Mouse (Mus musculus) cerebellum, adult 2 months (tissue): ENCODE data around the gene Ltk. TPM values are rescaled to one million over a fixed set of nuclear protein-coding genes. Genes with fewer than 3 reads are reported as not detected.

Experiments used
- DNase-seq, 2 experiments: peaks; one replicate each; pipeline ENCODE4 v3.0.0; 2021
- H3K27ac ChIP-seq: fragments of 200-500 bp; 2 replicates; pipeline ENCODE4 v1.5.1; 2012; ENCODE audit warnings: low read length, control low read depth, inconsistent platforms; ENCODE audit not compliant: insufficient read depth
- H3K27me3 ChIP-seq: fragments of 200-500 bp; 2 replicates; pipeline ENCODE4 v1.6.1; 2012; ENCODE audit warnings: inconsistent platforms, mild to moderate bottlenecking, low read length, moderate library complexity; ENCODE audit not compliant: control insufficient read depth, insufficient read depth
- H3K4me1 ChIP-seq: fragments of 200-500 bp; 2 replicates; pipeline ENCODE4 v1.6.1; 2011; ENCODE audit warnings: low read length; ENCODE audit not compliant: control insufficient read depth, insufficient read depth
- H3K4me3 ChIP-seq: fragments of 200-500 bp; replicated peaks from 2 replicates; pipeline ENCODE3; 2011; ENCODE audit warnings: mild to moderate bottlenecking, low read depth, low read length, control low read depth; ENCODE audit not compliant: insufficient read depth
- CTCF ChIP-seq: fragments of 200-500 bp; IDR thresholded peaks from 2 replicates; pipeline ENCODE4 v1.5.1; 2011; ENCODE audit warnings: low read depth, mild to moderate bottlenecking, control low read depth, low read length, moderate library complexity, borderline replicate concordance; ENCODE audit not compliant: insufficient read depth
- POLR2A ChIP-seq: fragments of 200-500 bp; IDR thresholded peaks from 2 replicates; pipeline ENCODE4 v1.6.1; 2011; ENCODE audit warnings: low read length, control low read depth, borderline replicate concordance; ENCODE audit not compliant: insufficient read depth
- WGBS: fragments of 180-500 bp; shearing (Covaris S2); methylation state at CpG from one replicate; pipeline ENCODE4 v1.1.7; 2018; 5-methylcytosine and 5-hydroxymethylcytosine counted together
- polyA plus RNA-seq: library from polyadenylated mRNA; depleted of rRNA; stranded (reverse); fragments of >200 nt; gene quantifications from 2 replicates; pipeline ENCODE4 v1.2.3, GENCODE M21; 2012; rRNA removed

The Ltk gene
- polyA plus RNA-seq, 1 experiment = 16.5 TPM

DNA sequence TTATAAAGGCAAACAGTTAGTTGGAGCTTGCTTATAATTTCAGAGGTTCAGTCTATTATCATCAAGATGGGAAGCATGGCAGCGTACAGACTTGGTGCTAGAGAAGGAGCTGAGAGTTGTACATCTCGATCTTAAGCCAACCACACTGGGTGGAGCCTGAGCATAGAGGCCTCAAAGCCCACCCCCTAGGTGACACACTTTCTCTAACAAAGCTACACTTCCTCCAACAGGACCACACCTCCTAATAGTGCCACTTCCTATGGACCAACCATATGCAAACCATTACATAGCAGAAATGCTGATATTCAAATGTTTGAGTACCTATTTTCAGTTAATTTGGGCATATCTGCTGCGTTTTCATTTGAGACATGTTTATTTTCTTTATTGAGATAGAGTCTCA lies 50.2 kb downstream of the Ltk start:
- no peak for DNase-seq
- no peak overlapping the region for H3K27ac ChIP-seq
- H3K4me3 ChIP-seq = no peak overlapping the region
- no peak for TF ChIP-seq CTCF
- TF ChIP-seq POLR2A = no peak
- no peaks in the 10 kb centered on the region for H3K4me1 ChIP-seq
- H3K27me3 ChIP-seq = no peaks in the 10 kb centered on the region
- WGBS = 91% methylated on average over 3 of the region's 3 CpGs

DNA sequence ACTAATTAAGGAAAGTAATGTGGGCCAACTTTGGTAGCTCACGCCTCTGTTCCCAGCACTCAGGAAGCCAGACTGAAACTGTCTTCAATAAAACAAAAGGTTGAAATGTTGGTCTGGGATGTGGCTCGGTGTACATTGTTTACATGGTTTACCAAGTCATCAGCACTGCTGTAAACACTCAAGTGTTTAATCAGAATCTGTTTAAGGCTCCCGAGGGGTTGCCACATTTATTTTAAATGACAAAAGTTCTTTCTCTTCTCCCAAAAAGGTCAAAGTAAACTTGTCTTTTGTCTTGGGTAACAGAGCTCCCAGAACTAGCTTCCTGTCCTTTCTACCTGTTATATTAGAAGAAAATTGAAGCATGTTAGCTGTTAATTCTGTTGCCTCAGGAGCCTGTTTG lies 52.6 kb downstream of the Ltk start:
- H3K27ac ChIP-seq = no peak overlapping the region
- no peak for DNase-seq
- no peak overlapping the region for H3K4me3 ChIP-seq
- TF ChIP-seq POLR2A = no peak
- no peak for TF ChIP-seq CTCF
- H3K27me3 ChIP-seq = no peaks in the 10 kb centered on the region
- 79% methylated on average over 3 of the region's 3 CpGs for WGBS
- no peaks in the 10 kb centered on the region for H3K4me1 ChIP-seq

DNA sequence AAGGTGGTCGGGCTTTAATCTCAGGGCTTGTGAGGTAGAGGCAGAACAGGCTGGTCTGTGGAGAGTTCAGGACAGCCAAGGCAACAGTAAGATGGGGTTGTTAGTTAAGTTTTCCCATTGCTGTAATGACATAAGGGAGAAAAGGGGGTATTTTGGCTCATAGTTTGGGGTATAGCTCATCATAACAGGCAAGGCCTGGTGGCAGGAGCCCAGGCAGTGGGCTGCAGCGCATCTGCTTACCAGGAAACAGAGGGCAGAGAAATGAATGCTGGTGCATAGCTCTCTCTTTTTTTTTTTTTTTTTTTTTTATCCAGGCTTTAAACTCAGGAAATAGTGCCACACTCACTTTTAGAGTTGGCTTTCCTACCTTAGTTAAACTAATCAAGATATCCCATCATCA lies 57.1 kb downstream of the Ltk start:
- TF ChIP-seq POLR2A = no peak
- TF ChIP-seq CTCF = no peak
- Histone ChIP-seq H3K27ac (no peak overlapping the region), H3K27me3 (no peaks in the 10 kb centered on the region), H3K4me3 (no peak overlapping the region), H3K4me1 (no peaks in the 10 kb centered on the region)
- WGBS = 90% methylated on average over 2 of the region's 2 CpGs
- no peak for DNase-seq

Other genes with a start within 250 kb of the Ltk start
- gene Exd1, start 212.8 kb downstream of the Ltk start, polyA plus RNA-seq = 0.90 and 1.2 TPM in 2 replicates
- gene Chp1, start 212.7 kb downstream of the Ltk start, polyA plus RNA-seq = 126 and 142 TPM in 2 replicates
- gene Nusap1, start 142.1 kb downstream of the Ltk start, polyA plus RNA-seq = 0.32 and 0.39 TPM in 2 replicates
- gene Oip5, start 142.0 kb downstream of the Ltk start, polyA plus RNA-seq = 0.39 and 0.41 TPM in 2 replicates
- gene Ndufaf1, start 97.6 kb downstream of the Ltk start, polyA plus RNA-seq = 24.7 and 28.0 TPM in 2 replicates
- 29.5 and 32.5 TPM in 2 replicates for gene Rtf1, start 85.4 kb downstream of the Ltk start, polyA plus RNA-seq
- gene Itpka, start 18.1 kb downstream of the Ltk start, polyA plus RNA-seq = 65.2 and 78.5 TPM in 2 replicates
- gene Rpap1, start 27.1 kb upstream of the Ltk start, polyA plus RNA-seq = 15.9 and 17.5 TPM in 2 replicates
- gene Tyro3, start 37.3 kb upstream of the Ltk start, polyA plus RNA-seq = 150 and 154 TPM in 2 replicates
- 22.8 and 24.9 TPM in 2 replicates for gene Mga, start 136.8 kb upstream of the Ltk start, polyA plus RNA-seq
- 37.6 and 42.2 TPM in 2 replicates for gene Mapkbp1, start 212.3 kb upstream of the Ltk start, polyA plus RNA-seq